Mouse (Mus musculus) neural tube, embryonic 12.5 days (tissue): Measurements from ENCODE around the gene Zfp653. TPM values are rescaled to one million over a fixed set of nuclear protein-coding genes. Genes with fewer than 3 reads are reported as not detected.

Experiments used
- ATAC-seq: fragments of 200-750 bp; cut with Nextera tagmentation; 2 replicates; pipeline ENCODE4 v1.8.0; 2017; ENCODE audit warnings: low read depth, mild to moderate bottlenecking, moderate TSS enrichment, moderate library complexity; ENCODE audit not compliant: low FRiP score
- H3K27ac ChIP-seq: fragments of 300-500 bp; sonication (generic); 2 replicates; pipeline ENCODE4 v1.5.1; 2016
- H3K27me3 ChIP-seq: fragments of 300-500 bp; sonication (generic); replicated peaks from 2 replicates; pipeline ENCODE4 v1.6.1; 2016; ENCODE audit warnings: mild to moderate bottlenecking
- H3K36me3 ChIP-seq: fragments of 300-500 bp; sonication (generic); 2 replicates; pipeline ENCODE4 v1.6.1; 2016; ENCODE audit warnings: mild to moderate bottlenecking
- H3K4me1 ChIP-seq: fragments of 300-500 bp; sonication (generic); 2 replicates; pipeline ENCODE4 v1.6.1; 2016
- H3K4me2 ChIP-seq: fragments of 300-500 bp; sonication (generic); replicated peaks from 2 replicates; pipeline ENCODE4 v1.6.1; 2016; ENCODE audit warnings: mild to moderate bottlenecking
- H3K4me3 ChIP-seq: fragments of 300-500 bp; sonication (generic); 2 replicates; pipeline ENCODE4 v1.5.1; 2016
- H3K9ac ChIP-seq: fragments of 300-500 bp; sonication (generic); 2 replicates; pipeline ENCODE4 v1.6.1; 2016; ENCODE audit warnings: mild to moderate bottlenecking
- H3K9me3 ChIP-seq: fragments of 300-500 bp; sonication (generic); 2 replicates; pipeline ENCODE4 v1.6.1; 2016; ENCODE audit warnings: mild to moderate bottlenecking
- WGBS: fragments of 180-500 bp; shearing (Covaris S2); methylation state at CpG from one replicate; pipeline ENCODE4 v1.1.7; 2016; 5-methylcytosine and 5-hydroxymethylcytosine counted together
- polyA plus RNA-seq: library from polyadenylated mRNA; unstranded; fragments of >200 nt; fragmentation: Nextera tagmentation; extraction: Ambion mirVana; gene quantifications from 2 replicates; pipeline ENCODE4 v1.2.1, GENCODE M21; 2016

Gene Zfp653
- polyA plus RNA-seq, 1 experiment from 2014 or later, result 20.7 TPM

DNA sequence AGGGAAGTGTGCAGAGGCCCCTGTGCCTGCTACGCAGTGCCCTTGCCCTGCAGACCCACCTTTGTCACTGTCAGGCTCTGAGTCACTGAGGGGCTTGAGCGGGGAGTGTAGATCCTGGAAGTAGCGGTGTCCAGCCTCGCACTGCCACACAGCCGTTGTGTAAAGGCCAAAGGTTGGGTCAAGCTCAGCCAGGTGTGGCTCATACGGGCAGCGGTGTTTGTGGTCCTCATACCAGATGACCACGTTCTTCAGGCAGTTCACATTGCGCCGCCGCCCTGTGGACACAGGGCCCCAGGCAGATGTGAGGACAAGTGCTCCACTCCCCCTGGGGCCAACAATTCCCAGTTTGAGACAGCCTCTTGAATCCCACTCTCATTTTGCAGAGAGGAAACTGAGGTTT is 5.5 kb downstream of the Zfp653 start:
- Histone ChIP-seq H3K4me3 (no peak overlapping the region), H3K27ac (no peak overlapping the region), H3K4me2 (no peak overlapping the region), H3K36me3 (peaks cover 69% of the 10 kb centered on the region), H3K4me1 (peaks cover 10% of the 10 kb centered on the region), H3K27me3 (no peaks in the 10 kb centered on the region), H3K9me3 (no peaks in the 10 kb centered on the region), H3K9ac (no peak overlapping the region)
- WGBS, result 95% methylated on average over 11 of the region's 11 CpGs
- ATAC-seq, result no peak

DNA sequence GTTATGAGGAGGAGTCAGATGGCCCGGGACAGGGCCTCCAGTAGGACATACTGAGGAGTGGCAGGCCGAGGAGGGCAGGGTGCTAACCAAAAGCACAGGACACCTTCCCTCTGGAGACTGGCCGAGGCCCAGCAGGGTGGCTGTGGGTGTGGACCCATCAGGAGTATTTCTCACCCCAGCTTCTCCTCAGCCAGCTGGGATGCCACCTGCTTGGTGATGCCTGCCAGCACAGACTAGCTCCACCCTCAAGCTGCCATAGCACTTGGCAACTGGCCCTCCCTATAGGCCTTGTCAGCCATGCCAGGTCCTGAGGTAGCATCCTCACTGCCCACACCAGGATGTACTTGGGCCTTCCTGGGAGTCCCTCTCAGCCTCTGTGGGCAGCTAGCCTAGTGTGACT is 6.8 kb downstream of the Zfp653 start:
- 96% methylated on average over 3 of the region's 3 CpGs for WGBS
- ATAC-seq, result no peak
- H3K4me3 ChIP-seq, result no peak overlapping the region
- H3K4me2 ChIP-seq, result no peak overlapping the region
- H3K9ac ChIP-seq, result no peak overlapping the region
- no peak overlapping the region for H3K27ac ChIP-seq
- H3K4me1 ChIP-seq, result no peaks in the 10 kb centered on the region; the same call in 1 of the 2 replicates
- H3K9me3 ChIP-seq, result no peaks in the 10 kb centered on the region
- H3K27me3 ChIP-seq, result no peaks in the 10 kb centered on the region
- H3K36me3 ChIP-seq, result peaks cover 75% of the 10 kb centered on the region

DNA sequence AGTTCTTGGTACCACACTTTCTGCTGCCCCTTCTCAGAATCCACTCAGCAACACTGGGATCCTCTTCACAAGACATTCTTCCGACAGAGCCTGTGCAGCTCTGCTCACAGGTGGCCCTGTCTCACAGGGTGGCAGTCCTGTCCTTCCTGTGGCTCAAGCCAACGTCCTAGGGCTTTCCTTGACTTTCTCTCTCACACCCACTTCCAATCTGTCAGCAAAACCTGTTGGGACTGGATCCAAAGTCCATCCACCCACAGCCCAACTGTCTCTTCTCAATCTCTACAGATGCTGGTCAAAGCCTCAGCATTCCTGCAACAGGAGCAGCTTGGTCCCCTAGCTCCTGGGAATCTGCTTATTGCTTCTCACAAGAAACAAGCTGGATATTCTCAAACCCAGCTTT is 9.8 kb downstream of the Zfp653 start:
- H3K9ac ChIP-seq, result no peak overlapping the region
- WGBS, result 84% methylated on average over 2 of the region's 2 CpGs
- H3K9me3 ChIP-seq, result no peaks in the 10 kb centered on the region
- H3K4me2 ChIP-seq, result no peak overlapping the region
- no peak overlapping the region for H3K4me3 ChIP-seq
- no peaks in the 10 kb centered on the region for H3K27me3 ChIP-seq
- H3K4me1 ChIP-seq, result no peaks in the 10 kb centered on the region; the same call in 1 of the 2 replicates
- H3K36me3 ChIP-seq, result peaks cover 81% of the 10 kb centered on the region
- H3K27ac ChIP-seq, result no peak overlapping the region
- ATAC-seq, result no peak

DNA sequence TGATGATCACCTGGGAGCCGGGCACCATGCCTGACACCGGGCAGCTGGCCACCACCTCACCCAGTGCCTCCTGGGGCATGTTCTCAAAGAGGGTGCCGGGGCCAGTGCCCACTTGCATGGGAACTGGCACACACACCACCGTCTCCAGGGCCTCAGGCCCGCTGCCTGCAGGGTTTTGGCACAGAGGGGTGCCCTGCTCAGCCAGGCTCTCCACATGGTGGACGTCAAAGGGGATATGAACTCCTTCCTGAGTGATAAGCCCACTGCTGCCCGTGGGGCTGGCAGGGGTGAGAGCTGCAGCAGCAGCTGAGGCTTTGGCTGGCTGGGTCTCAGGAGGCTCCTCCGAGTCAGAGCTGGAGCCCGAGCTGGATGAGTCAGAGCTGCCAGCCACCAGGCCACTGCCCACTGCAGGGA is 13.2 kb downstream of the Zfp653 start:
- H3K27ac ChIP-seq, result no peak overlapping the region
- H3K4me3 ChIP-seq, result no peak overlapping the region
- H3K4me2 ChIP-seq, result no peak overlapping the region
- WGBS, result 92% methylated on average over 9 of the region's 9 CpGs
- no peaks in the 10 kb centered on the region for H3K9me3 ChIP-seq
- peaks cover 4% of the 10 kb centered on the region; the same call in 1 of the 2 replicates for H3K27me3 ChIP-seq
- no peak overlapping the region for H3K9ac ChIP-seq
- H3K4me1 ChIP-seq, result peaks cover 7% of the 10 kb centered on the region; the same call in 1 of the 2 replicates
- H3K36me3 ChIP-seq, result peaks cover 49% of the 10 kb centered on the region
- no peak for ATAC-seq

DNA sequence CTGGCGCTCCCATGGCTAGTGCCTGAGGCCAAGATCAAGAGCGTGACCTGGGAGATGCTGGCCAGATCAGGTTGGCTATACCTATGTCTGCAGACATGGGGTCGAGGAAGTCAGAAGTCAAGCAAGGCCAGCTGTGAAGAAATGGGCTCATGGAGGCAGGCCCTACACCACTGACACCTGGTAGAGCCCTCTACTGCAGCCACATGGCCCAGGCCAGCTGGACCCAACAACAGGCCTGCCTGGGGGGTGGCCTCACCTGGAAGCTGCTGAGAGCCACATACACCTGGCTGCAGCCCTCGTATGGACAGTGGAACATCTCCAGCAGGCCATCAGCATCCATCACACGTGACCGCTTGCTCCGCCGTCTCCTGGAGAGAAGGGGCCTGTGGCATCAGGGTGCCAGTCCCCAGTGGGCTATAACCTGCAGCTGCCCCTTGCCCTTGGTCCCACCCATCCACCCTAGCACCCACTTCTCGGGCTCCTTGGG is 14.1 kb downstream of the Zfp653 start:
- Histone ChIP-seq H3K27me3 (peaks cover 6% of the 10 kb centered on the region; the same call in 1 of the 2 replicates), H3K4me3 (no peak overlapping the region), H3K9me3 (no peaks in the 10 kb centered on the region), H3K4me1 (peaks cover 7% of the 10 kb centered on the region; the same call in 1 of the 2 replicates), H3K36me3 (peaks cover 40% of the 10 kb centered on the region), H3K9ac (no peak overlapping the region), H3K4me2 (no peak overlapping the region), H3K27ac (no peak overlapping the region)
- WGBS, result 92% methylated on average over 9 of the region's 9 CpGs
- no peak for ATAC-seq

DNA sequence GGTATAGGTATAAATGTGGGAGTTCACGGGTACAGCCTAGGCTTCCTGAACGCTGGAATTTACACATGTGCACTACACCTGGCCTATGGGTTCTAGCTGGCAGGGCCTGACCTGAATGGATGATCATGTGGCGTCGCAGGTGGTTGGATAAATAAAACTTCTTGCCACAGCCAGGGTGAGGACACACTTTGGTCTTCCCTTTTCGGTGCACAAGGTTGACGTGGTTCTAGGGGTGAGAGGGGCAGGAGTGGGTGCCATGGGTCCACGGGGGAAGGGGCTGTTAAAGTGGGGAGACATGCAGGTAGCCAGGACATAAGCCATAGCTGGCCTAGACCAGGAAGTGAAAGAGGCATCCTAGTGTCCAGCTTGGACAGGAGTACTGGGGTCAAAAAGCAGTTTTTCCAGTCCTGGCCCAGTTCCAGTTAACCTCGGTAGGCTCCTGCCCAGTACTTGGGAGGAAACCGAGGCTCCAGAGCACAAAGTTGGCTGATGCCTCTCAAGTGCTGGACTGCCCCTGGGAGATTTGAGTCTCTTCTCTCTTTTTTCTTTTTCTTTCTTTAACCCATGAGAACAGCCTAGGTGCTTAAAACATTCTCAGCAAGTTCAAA is 14.8 kb downstream of the Zfp653 start:
- peaks cover 12% of the 10 kb centered on the region; the same call in 1 of the 2 replicates for H3K27me3 ChIP-seq
- peaks cover 35% of the 10 kb centered on the region for H3K36me3 ChIP-seq
- peaks cover 11% of the 10 kb centered on the region for H3K4me1 ChIP-seq
- no peak overlapping the region for H3K9ac ChIP-seq
- H3K4me2 ChIP-seq, result no peak overlapping the region
- 80% methylated on average over 9 of the region's 9 CpGs for WGBS
- no peaks in the 10 kb centered on the region for H3K9me3 ChIP-seq
- no peak for ATAC-seq
- no peak overlapping the region for H3K27ac ChIP-seq
- no peak overlapping the region for H3K4me3 ChIP-seq

DNA sequence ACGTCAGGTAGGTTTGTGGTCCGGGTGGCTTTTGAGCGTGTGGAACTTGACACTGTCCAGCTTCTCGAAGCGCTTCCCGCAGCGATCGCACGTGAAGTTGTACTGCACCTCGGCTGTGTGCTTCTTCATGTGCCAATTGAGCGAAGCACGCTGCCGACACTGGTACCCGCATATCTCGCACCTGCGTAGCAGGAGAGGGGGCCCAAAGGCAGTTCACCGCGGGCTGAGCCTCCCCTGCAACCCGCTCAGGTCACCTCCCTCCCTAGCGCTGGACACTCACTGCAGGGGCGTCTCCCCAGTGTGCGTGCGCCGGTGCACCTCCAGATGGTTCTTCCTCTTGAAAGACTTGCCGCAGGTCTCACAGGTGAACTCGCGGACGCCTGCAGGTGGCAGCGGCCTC is 15.5 kb downstream of the Zfp653 start:
- no peak overlapping the region for H3K4me3 ChIP-seq
- ATAC-seq, result no peak
- no peak overlapping the region for H3K4me2 ChIP-seq
- H3K9me3 ChIP-seq, result no peaks in the 10 kb centered on the region
- peaks cover 12% of the 10 kb centered on the region; the same call in 1 of the 2 replicates for H3K27me3 ChIP-seq
- peaks cover 29% of the 10 kb centered on the region for H3K36me3 ChIP-seq
- H3K27ac ChIP-seq, result no peak overlapping the region
- no peak overlapping the region for H3K9ac ChIP-seq
- 43% methylated on average over 29 of the region's 29 CpGs for WGBS
- H3K4me1 ChIP-seq, result peaks cover 16% of the 10 kb centered on the region

DNA sequence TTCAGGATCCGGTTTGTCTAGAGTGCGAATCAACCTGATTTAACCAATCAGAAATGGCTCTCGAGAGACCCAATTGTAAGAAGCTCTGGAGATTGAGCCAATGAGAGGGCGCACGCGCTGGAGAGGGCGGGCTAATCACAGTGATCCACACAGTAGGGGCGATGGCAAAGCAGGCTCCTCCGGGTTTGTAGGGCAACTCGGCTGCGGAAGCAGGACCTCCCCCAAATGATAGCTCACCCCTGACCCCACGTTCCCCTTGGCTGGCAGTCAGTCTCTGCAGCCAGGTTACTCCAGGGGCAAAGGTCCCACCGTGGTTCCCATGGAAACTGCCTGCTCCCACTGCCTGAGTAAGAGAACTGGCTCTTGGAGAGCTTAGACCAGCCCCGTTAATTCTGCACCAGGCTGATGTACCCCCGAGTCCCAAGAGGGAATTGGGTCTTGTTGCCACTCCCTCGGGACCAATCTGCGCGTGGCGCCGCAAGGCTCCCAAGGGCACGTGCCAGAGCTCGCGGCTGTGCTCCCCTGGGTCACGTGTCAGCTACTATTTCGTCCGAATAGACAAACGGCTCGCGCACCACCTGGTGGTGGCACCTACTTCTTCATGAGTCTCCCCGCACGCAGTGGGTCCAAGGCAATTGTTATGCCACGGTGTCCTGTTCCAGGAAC is 16.6 kb downstream of the Zfp653 start:
- WGBS, result 1% methylated on average over 32 of the region's 32 CpGs
- peaks cover 25% of the 10 kb centered on the region for H3K36me3 ChIP-seq
- no peak overlapping the region for H3K9ac ChIP-seq
- peaks cover 25% of the 10 kb centered on the region for H3K4me1 ChIP-seq
- no peak overlapping the region for H3K4me3 ChIP-seq
- H3K27me3 ChIP-seq, result peaks cover 12% of the 10 kb centered on the region; the same call in 1 of the 2 replicates
- H3K9me3 ChIP-seq, result no peaks in the 10 kb centered on the region
- ATAC-seq, result peak; percentile 26
- H3K4me2 ChIP-seq, result peak overlapping the region; percentile 48
- no peak overlapping the region for H3K27ac ChIP-seq

DNA sequence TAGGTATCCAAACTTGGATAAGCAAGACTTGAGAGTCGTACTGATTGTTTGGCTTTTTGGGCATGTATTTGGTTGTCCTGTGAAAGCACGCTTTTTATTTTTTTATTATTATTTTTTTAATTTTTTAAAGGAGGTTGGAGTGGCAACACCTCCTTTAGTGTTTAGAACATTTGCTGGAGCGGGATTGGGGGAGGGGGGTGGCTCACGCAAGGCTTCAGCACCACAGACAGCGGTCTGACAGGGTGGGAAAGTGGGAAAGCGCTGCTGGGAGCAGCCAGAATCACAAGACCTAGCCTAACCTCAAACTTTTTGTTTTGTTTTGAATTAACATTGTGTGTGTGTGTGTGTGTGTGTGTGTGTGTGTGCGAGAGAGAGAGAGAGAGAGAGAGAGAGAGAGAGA is 17.5 kb downstream of the Zfp653 start:
- no peaks in the 10 kb centered on the region for H3K9me3 ChIP-seq
- no peak overlapping the region for H3K9ac ChIP-seq
- H3K4me3 ChIP-seq, result no peak overlapping the region
- H3K27ac ChIP-seq, result no peak overlapping the region
- peaks cover 18% of the 10 kb centered on the region for H3K36me3 ChIP-seq
- H3K4me2 ChIP-seq, result no peak overlapping the region
- WGBS, result 39% methylated on average over 6 of the region's 7 CpGs
- peaks cover 12% of the 10 kb centered on the region; the same call in 1 of the 2 replicates for H3K27me3 ChIP-seq
- no peak for ATAC-seq
- H3K4me1 ChIP-seq, result peaks cover 34% of the 10 kb centered on the region

DNA sequence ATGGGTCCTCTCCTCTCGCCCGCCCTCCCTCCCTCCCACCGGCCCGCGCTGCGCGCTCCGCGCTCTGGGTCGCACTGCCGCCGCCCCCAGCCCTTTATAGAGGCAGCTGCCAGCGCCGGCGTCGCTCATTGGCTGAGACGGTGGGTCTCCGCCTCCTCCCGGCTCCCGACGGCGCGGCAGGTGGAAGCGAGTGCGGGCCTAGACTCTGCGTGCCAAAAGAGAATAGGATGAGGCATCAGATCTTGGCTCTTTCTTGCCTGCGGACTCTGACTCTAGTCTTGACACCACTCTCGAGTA is 19.3 kb downstream of the Zfp653 start, which contains the start of gene Elavl3:
Gene Elavl3 (minus strand): TSS at position 66 of the 297 bp plus-strand sequence.
- ATAC-seq, result peak; percentile 67
- H3K27ac ChIP-seq, result peak within 1 kb of the TSS; percentile 88
- H3K9me3 ChIP-seq, result no peaks in the 10 kb centered on the region
- peaks cover 12% of the 10 kb centered on the region; the same call in 1 of the 2 replicates for H3K27me3 ChIP-seq
- under 1% methylated on average over 26 of the region's 28 CpGs for WGBS
- H3K4me2 ChIP-seq, result peak within 1 kb of the TSS; percentile 62
- peaks cover 49% of the 10 kb centered on the region for H3K4me1 ChIP-seq
- peaks cover under 1% of the 10 kb centered on the region; the same call in 1 of the 2 replicates for H3K36me3 ChIP-seq
- peak within 1 kb of the TSS; percentile 92 for H3K4me3 ChIP-seq
- peak within 1 kb of the TSS; percentile 95 for H3K9ac ChIP-seq

DNA sequence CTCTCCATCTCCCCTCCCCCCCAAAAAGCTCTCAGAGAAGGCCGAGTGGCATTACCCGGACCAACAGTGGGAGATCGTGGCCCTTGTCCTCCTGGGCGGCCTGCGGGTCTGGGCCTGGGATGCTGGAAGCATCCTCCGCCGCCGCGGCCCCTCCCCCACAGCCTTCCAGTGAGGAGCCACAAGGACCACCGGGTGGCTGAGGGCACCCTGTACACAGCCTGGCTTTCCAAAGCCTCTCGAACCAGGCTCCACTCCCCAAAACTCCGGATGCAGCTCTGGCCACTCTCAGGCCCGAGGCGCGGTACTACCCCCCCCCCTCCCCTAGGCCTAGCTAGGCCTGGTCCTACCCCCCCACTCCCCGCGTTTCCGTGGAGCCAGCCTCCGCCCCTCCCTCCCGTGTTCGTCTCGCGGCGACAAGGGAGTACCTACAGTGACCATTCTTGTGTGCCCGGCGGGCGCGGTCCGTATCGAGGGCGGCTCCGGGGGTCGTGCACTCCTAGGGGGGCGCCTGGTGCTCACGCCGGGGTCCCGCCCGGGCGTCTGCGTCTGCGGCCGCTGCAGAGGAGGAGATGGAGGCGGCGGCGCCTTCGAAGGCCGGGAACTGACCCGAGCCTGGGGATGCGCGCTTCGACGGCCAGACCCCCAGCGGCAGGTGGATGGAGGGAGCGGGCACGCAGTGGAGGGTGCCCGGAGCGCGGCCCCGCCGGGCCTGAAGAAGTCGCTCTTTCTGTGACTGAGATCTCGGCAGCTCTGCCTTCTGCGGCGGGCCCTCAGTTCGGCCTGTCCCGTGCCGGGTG is 19.8 kb downstream of the Zfp653 start:
- H3K9ac ChIP-seq, result peak overlapping the region; percentile 95
- ATAC-seq, result peak; percentile 45
- WGBS, result 1% methylated on average over 67 of the region's 67 CpGs
- H3K36me3 ChIP-seq, result no peaks in the 10 kb centered on the region
- peak overlapping the region; percentile 92 for H3K4me3 ChIP-seq
- no peaks in the 10 kb centered on the region for H3K9me3 ChIP-seq
- peak overlapping the region; percentile 88 for H3K27ac ChIP-seq
- peaks cover 49% of the 10 kb centered on the region for H3K4me1 ChIP-seq
- H3K4me2 ChIP-seq, result peak overlapping the region; percentile 62
- H3K27me3 ChIP-seq, result peaks cover 12% of the 10 kb centered on the region; the same call in 1 of the 2 replicates

DNA sequence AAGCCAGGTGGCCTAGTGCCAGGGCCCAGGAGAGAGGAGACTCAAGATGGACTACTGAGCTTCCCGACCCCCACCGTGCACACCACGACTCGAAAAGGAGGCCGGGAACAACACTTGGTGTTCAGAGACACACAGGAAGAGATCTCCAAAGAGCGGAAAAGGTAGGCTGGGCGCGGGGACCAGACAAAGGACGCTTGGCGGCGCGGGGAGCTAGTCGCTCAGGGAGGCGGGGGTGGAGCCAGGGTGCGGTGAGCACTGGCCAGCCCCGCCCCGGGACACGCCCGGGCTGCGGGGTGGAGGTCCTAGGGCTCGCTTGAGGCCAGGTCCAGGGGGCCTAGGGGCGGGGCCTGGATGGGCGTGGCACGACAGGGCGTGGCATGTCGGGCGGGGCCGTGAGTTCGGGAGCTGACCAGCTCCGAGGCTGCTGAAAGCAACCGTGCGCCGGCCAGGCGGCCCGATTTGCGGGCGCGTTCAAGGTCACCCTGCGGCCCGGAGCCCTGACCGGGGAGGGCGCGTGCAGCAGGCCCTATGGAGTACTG is 20.8 kb downstream of the Zfp653 start:
- H3K4me1 ChIP-seq, result peaks cover 49% of the 10 kb centered on the region
- peak; percentile 63 for ATAC-seq
- peaks cover 12% of the 10 kb centered on the region; the same call in 1 of the 2 replicates for H3K27me3 ChIP-seq
- no peaks in the 10 kb centered on the region for H3K9me3 ChIP-seq
- H3K27ac ChIP-seq, result peak overlapping the region; percentile 88
- H3K4me2 ChIP-seq, result peak overlapping the region; percentile 62
- WGBS, result 1% methylated on average over 43 of the region's 43 CpGs
- H3K36me3 ChIP-seq, result peaks cover 5% of the 10 kb centered on the region; the same call in 1 of the 2 replicates
- peak overlapping the region; percentile 95 for H3K9ac ChIP-seq
- peak overlapping the region; percentile 92 for H3K4me3 ChIP-seq
